Mouse (Mus musculus): Measurements from ENCODE around the gene Gcdh.
"Not testable (repeated sequence)": the region's sequence is repeated elsewhere in the genome, so short reads cannot be mapped to it uniquely, and the experiment has no call there.

Gcdh gene

GRCm38 (mm10) chr8:84909949-84910348 lies 16.2 kb upstream of the Gcdh start:
- no peak for DNase-seq

GRCm38 (mm10) chr8:84909162-84909767 lies 15.5 kb upstream of the Gcdh start:
- no peak for DNase-seq

GRCm38 (mm10) chr8:84908421-84909161 lies 14.9 kb upstream of the Gcdh start, which contains the start of gene Dnase2a:
Gene Dnase2a (plus strand): TSS chr8:84908560.
- peak; percentile 97 for DNase-seq

- not testable (repeated sequence) for DNase-seq
Observed at GRCm38 (mm10) chr8:84907979-84908378, 14.3 kb upstream of the Gcdh start.

- DNase-seq = no peak
Observed at GRCm38 (mm10) chr8:84907493-84907892, 13.8 kb upstream of the Gcdh start.

GRCm38 (mm10) chr8:84907037-84907436 lies 13.3 kb upstream of the Gcdh start:
- DNase-seq = no peak

- no peak for DNase-seq
Observed at GRCm38 (mm10) chr8:84904351-84904750, 10.6 kb upstream of the Gcdh start.

- DNase-seq = peak; percentile 93
Observed at GRCm38 (mm10) chr8:84902920-84903661, 9.4 kb upstream of the Gcdh start.

DNA sequence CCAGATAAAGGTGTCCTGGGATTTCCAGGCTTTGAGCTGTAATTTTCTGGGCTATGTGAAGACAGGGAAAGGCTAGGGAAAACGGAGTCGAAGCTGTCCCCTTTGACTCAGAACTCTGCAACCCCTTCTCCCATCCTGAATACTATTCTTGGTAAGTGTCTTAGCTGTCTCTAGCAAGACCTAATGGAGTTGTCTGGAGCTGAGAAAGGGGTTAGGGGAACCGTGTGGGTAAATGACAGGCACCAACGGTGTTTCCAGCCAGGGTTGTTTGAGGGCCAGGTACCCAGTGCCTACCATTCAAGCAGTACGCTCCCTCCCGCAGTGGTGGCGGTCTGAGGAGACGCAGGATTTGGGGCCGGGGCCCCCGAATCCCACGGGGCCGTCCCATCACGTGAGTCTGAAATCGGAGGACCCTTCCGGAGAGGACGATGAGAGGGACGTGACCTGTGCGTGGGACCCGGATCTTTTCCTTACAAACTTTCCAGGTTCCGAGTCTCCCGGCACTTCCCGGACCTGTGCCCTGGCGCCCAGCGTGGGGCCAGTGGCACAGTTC lies 8.7 kb upstream of the Gcdh start:
- DNase-seq = no peak

DNA sequence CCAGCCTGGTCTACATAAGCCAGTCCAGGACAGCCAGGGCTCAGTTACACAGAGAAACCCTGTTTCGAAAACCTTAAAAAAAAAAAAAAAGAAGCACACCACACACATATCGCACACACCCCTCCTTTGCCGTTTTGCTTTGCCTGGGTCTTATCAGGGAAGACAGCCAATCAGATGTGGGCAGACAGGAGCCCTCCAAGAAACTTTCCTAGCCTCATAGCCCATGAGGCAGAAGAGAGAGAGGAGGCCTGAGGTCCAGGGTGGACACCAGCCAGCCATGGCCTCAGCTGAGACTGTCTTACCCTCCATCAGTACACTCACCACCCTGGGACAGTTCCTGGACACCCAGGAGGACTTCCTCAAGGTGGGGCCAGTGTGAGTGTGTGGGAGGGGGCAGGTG lies 8.0 kb upstream of the Gcdh start, which contains the start of gene Klf1:
Klf1 (plus strand) TSS at position 177 of the 400 bp plus-strand sequence.
- no peak for DNase-seq

GRCm38 (mm10) chr8:84901071-84901470 lies 7.3 kb upstream of the Gcdh start:
- no peak for DNase-seq

DNA sequence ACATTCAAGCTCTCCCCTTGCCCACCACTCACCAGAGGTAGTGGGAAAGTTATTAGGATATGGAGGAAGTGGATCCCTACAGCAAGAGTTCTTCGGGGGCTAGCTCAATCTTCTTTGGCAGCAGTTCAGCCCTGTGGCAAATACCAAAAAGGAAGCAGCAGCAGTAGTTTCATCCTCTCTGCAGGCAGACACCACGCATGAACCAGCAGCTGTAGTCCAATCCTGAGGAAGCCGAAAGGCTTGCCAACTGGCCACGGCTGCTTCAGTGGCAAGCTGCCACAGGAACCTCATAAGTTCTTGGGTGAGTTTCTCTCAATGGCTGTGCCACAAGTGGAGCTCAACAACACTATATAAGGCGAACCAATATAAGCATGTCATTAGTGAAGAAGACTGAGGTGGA lies 2.2 kb upstream of the Gcdh start:
- DNase-seq = no peak

GRCm38 (mm10) chr8:84892993-84893708 lies 570 bp downstream of the Gcdh start:
- peak; percentile 73 for DNase-seq

DNA sequence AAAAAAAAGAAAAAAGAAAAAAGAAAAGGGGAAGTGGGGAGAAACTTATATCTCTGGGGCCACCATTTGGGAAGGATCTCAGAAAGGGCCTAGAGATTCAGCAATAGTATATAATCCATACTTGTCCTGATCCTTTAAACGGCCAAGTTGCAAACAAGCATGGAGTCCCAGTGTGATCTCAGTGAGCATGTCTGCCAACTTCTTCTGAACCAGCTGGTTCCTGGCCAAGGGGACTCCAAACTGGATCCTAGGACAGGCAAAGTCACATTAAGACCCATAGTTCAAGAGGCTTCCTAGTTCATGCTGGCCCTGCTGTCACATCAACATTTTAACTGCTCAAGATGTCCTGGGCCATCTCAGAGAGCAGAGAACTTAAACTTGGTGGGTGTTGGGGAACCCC lies 4.6 kb downstream of the Gcdh start:
- DNase-seq = no peak

GRCm38 (mm10) chr8:84888280-84888679 lies 5.4 kb downstream of the Gcdh start:
- no peak for DNase-seq

DNA sequence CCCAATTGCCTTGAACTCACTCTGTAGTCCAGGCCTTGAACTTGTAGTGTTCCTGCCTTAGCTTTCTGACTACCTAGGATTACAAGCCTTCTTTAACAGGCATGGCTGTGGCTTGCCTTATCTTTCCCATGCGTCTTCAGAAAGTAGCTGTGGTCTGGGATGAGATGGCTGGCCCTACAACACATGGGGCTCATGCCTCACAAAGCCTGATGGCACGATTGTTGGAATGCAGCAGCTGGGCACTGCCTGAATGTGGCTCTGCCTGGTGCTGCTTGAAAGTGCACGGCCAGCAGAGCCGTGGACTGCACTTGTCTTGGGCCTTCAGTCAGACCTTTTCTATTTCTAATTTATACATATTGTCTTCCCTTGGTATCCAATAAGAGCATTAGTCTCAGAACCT lies 9.0 kb downstream of the Gcdh start:
- no peak for DNase-seq

DNA sequence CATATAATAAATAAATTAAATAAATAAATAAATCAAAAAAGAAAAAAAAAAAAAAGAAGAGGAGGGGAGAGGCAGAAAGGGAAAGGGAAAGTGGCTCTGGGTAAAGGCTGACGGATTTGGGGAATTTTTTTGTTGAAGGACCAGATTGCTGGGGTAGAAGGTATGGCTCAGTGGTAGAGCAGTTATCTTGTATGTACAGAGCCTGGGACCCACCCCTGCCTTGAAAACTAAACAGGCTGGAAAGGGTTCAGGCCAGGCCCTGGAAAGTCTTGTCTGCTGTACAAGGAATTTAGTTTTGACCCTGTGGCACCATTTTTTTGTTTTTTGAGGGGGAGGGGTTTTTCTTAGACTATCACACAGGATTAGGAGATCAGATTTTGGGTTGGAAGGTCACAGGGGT lies 14.8 kb downstream of the Gcdh start:
- DNase-seq = no peak

GRCm38 (mm10) chr8:84877297-84878035 lies 16.3 kb downstream of the Gcdh start:
- DNase-seq = no peak

DNA sequence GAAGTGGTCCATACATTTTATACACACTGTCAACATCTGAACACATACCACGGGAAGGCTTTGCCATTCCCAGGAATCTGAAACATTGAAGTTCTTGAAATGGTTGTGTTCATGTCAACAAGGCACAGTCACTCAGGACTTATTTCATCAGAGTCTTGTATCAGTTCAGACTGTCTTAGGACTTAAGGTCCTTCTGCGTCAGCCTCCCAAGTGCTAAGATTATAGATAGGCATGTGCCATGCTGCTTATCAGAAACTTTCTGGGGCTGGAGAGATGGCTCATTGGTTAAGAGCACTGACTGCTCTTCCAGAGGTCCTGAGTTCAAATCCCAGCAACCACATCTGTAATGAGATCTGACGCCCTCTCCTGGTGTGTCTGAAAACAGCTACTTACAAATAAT lies 19.4 kb downstream of the Gcdh start:
- DNase-seq = no peak

GRCm38 (mm10) chr8:84873016-84873415 lies 20.7 kb downstream of the Gcdh start:
- DNase-seq = no peak

DNA sequence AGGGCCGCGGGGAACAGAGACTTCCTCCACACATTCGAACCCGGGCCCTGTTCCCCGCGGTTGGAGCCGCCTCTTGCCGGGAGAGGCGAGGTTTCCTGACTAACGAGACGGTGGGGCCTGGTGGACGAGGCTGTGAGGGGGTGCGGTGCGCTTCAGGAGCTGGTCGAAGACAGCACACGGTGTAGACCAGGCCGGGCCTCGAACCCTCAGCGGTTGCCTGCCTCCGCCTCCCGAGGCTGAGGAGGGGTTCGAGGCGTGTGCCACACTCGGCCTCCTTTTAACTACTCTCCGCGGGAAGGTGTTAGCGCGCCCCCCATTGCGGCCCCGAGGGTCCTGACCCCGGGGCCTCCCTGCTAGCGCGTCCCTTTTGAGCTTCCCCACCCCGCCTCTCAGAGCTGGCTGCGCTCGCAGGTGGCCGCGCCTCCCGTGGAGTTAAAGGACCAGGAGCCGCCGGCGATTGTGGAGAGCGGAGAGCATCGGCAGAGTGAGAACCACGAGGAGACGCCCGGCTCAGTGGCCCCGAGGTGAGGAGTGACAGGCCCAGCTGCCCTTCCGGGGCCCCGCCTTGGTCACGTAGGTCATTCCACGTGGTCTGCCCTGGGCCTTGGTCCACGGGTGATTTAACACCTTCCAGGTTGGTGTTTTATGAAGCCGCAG lies 21.3 kb downstream of the Gcdh start:
- DNase-seq = peak; percentile 27
